ENCODE assay signal across 10 mouse cellular contexts in genomic region chr1:134049542-134049941, GRCm38 (mm10). TPM values are rescaled to one million over a fixed set of nuclear protein-coding genes. Genes with fewer than 3 reads are reported as not detected.
"Had no signal": no experiment of that assay in that cellular context is flagged by ENCODE, and none has a peak within 500 bp of the region (broad histone marks: within the 10 kb centered on the region; RNA-seq: fewer than 3 reads in every experiment).

No protein-coding gene starts in this region.

- DNase-seq: gastrocnemius, postnatal 10 days; heart, adult 2 months; heart, postnatal 14 days; heart, postnatal 4 days; kidney, adult 2 months; kidney, adult 9 months; kidney, postnatal 25 days; liver had no signal

RNA-seq across cellular contexts. Expression of gene Fmod, which starts 12.5 kb away (rescaled TPM):
- total RNA-seq: granulocyte monocyte progenitor cell, adult 5-6 weeks had no signal
- polyA plus RNA-seq: inflammation-experienced regulatory T-cells, adult 6 months had no signal
